Mouse (Mus musculus) left cerebral cortex, adult 9 months (tissue): ENCODE measurements around the gene Stx18.

Source experiments
- DNase-seq, 2 experiments: peaks; one replicate each; pipeline ENCODE4 v3.0.0; 2022; ENCODE audit warnings: low spot score in 2 of 2

Gene Stx18

DNA sequence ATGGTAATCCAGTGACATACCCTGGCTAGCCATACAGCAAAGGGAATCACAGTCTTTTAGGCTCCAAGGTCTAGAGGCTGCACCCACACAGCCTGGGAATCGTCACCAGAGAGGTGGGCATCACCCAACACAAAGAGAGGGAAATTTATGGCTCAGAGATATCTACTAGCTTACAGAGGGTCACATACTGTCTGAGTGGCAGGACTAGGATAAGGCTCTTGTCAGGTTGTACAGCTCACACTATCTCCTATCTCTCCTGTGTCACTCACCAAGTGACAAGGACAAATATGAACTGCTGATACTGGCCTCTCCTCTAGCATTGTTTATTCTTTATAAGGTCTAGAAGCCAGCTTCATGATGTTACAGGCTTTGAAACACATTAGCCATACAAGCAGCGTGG lies 90.8 kb downstream of the Stx18 start:
- no peak for DNase-seq

DNA sequence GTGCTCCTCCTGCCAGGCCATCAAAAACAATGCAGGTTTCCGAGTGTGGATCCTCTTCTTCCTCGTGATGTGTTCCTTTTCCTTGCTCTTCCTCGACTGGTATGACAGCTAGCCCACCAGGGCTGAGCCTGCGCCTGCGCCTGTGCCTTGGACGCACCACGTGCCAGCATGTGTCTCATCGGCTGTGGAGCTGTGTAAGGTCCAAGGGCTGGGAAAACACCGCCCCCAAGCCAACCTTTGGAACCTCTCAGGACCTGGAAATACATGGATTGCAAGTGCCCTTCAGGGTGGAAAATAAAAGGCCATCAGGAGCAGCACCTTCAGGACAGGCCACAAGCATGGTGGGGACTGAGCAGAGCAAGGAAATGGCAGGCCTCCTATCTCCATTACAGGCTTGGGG lies 97.7 kb downstream of the Stx18 start:
- no peak for DNase-seq

DNA sequence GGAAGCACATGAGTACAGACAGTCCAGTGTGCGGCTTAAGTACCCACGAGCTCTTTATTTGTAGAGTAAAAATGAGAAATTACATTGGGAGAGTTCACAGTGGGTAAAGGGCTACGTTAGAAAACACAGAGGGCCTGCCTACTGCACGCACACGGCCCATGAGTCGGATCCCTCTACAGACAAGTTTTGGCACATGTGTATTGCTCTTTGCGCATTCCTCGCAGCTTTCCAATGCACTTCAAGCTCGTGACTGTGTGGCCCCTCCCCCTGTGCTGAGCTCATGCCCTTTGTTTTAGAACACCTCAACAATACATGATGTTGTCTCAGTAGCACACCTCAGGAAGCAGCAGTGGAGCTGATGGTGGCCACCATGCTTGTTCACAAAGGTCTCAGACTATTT lies 98.6 kb downstream of the Stx18 start:
- no peak for DNase-seq

DNA sequence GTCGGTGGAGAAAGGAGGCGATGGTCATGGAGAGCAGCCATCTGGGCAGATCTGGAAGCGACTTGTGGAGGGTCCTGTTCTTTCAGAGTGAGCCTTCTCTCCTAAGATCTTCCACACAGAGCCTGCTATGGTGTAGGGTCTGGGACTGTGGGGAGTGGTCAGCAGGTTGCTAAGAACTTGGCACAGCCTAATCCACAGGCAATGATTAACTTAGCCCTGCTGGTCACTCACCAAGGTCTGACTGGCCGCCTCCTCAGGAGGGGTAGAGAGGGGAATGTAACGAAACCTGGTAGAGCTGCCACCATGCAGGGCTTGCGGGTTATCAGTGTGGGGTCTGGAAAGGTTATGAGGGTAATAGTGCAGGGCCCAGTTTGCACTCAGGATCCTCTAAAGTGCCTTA lies 102.4 kb downstream of the Stx18 start:
- DNase-seq: no peak

DNA sequence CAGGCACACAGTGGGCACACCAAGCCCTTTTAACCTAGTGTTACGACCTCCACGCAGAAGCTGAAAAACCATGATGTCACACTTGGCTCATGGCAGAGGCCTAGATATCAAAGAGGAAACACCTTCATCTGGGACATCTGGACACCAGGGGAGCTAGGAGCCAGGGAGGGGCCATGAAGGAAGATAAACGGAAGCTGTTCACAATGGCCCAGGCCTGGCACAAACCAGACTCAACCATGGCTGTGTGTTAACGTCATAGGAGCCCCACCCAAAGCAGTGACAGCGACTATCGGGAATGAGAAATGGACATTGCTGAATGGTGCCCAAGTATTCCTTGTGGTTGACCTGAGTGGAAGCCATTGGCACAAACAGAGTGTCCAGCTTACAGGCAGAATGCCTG lies 108.0 kb downstream of the Stx18 start:
- no peak for DNase-seq

DNA sequence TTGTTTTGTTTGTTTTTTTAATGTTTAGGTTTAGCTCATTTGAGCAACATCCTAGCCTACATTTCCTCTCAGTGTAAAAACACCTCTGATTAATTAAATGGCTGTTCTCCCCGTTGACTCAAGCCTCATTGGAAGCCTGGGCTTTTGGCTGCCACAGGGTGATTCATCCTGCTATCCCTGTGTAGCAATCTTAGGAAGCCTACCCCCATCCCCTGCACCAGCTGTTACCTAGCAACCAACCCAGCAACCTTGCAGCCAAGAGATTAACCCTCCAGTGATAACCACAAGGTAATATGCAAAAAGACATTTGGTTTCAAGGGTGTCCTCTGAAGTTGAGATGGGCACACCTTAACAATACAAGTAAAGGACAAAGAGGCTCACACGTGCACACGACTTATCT lies 112.7 kb downstream of the Stx18 start:
- DNase-seq: peak; percentile 75 to 76

DNA sequence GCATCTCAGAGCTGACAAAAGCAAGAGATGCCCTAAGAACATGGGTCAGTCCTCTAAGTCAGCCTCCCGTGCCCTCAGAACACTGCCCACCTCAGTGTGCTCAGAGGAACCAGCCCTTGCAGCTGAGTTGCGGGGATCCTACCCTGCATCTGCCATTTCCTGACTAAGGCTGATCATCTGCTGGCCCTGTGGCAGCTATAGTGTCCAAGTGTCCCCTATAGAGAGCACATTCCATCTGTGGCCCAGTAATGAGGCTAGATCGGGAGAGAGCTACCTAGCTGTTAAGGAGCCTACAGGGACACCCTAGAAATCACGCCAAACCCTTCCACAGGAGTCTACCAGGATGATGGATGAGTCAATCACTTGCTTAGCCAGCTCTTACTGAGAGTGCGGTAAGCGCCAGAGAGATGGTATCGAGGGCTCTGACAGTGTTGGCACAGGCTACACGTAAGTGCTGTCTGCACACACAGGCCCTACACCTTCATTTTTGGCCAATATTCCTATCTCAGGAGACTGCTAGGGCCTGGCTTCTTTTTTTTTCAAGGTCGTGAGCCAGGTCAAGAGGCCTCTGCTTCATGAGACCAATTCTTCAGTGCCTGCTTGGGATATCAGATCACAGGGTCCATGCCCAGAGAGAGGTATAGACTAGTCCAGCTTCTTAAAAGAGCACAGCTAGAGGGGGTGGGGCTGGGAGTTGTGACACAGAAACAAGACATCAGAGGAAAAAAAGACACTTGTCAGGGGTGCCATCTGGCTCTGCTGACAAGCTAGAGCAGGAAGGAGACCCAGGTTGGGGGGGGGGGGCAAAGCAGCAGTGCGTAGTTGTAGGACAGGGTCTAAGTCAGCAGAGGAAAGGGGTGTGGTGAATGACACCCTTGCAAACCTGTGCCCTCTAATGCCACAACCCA lies 113.9 kb downstream of the Stx18 start:
- no peak for DNase-seq

DNA sequence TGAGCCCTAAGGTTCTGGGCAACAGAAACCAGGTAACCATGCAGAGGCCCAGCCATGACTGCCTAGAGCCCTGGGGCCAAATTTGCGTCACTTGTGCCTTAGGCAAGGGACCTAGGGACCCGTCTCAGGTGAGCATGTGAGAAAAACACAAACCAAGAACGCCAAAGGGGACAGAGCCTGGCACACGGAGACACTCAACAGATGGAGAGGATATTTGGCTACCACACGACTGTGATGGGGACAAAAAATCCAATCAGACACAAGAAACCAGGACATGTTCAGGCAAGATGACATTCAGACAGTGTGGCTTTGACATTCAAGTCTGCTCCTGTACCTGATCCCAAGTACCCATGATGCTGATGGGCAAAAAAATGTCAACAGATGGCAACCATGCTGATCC lies 115.1 kb downstream of the Stx18 start:
- no peak for DNase-seq

DNA sequence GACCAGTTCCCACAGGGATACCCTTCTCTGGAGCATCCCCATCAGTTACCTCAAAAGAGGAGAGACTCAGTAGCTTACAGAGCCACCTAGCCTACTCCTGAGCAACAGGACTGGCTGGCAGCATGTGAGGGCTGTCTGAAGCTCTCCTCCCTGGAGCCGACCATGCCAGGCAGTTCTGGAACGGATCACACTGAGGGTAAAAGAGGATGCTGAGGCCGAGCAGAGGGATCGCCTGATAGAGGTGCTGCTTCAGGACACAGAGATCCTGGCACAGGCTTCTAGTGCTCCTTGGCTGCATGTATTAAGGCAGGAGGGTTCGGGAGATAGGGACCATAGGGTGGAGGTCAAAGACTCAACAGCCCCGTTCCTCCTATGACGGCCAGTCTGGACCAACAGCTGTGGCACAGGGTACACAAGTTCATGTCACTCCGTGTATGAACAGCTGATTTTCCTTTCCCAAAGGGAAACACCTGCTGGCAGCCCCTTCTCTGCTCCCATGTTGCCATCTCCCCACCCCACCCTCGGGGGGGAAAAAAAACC lies 119.0 kb downstream of the Stx18 start:
- DNase-seq: no peak

DNA sequence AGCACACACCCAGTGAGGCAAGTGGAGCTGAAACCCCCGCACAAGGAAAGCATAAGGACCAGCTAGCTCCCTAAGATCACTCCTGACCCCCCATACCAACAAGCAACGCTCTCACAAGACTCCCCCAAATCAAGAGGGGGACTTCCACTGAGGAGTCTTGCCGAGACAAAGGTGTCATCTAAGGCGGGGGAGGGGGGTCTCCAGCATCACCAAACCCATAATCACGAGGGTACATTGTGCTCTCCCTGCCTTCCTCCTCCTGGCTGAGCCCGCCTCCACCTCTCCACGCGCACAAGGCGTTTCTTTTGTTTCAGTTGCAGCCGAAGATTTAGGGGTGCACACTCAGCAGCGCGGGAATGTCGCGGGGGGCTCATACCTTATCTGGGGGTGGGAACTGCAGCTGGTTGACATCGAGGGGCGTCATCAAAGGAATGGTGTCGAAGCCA lies 120.0 kb downstream of the Stx18 start:
- peak in 1 of 2 experiments; percentile 64 for DNase-seq

DNA sequence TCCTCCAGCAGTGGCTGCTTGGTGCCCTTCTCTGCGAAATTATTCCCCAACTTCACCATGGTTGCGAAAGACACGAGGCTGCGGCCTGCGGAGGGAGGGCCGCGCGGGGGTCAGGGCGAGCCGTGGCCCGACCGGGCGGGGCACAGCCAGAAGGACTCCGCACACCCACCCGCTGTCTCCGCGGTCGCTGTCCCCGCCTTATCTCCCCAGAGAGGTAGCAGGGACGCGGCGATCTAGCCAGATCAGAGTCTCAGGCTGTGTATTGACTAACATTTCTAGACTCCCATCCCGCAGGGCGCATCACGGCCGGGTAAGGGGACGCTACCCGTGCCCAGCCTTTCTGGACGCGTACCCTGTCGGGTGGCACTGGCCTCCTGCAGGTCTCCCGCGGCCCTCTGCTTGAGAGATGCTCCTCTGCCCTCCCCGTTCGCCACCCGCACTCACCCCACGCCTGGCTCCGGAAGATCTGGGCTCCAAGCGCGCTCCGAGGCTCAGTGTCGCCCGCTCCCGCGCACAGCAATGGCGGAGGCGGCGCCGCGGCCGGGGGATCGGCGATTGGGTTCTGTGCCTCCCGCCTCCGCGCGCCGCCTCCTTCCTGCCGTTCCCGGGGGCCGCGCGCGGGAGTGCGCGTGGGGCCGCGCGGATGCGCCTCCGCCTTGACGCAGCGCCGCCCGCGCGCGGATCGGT lies 120.5 kb downstream of the Stx18 start:
- DNase-seq: peak in 1 of 2 experiments; percentile 68

DNA sequence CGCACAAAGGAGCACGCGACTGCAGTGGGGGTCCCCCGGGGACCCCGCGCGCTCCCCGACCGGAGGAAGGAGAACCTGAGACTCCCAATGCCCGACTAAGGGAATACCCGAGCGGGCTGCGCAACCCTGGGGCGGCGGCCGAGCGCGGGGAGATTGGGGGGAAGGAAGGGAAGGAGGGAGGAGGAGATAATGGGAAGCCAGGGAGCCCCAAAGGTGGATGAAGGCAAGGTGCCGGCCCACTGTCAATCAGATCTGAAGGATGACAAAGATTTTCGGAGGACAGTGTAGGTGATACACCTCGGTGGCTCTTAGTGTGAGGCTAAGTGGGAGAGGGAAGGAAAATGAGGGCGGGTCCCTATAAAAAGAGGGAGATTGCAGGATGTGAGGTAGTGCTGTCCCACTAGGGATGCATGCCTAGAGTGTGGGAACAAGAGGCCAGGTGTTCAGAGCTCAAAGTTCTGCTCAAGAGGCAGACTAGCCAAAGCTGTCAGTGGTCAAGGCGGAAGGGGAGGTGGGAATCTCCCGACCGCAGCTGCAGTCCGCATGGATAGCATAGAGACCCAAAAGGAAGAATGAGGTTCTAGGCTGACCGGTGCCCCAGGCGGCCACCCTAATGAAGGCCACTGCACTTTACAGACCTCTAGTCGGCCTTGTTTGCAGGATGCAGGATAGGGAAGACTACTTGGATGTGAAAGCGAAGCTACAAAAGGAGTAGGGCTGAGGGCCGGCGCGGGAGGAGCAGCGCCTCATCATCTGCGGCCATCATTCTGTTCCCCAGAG lies 121.3 kb downstream of the Stx18 start, which contains the start of gene Nsg1:
Gene Nsg1 (minus strand): TSS at position 274 of the 780 bp plus-strand sequence.
- DNase-seq: no peak

DNA sequence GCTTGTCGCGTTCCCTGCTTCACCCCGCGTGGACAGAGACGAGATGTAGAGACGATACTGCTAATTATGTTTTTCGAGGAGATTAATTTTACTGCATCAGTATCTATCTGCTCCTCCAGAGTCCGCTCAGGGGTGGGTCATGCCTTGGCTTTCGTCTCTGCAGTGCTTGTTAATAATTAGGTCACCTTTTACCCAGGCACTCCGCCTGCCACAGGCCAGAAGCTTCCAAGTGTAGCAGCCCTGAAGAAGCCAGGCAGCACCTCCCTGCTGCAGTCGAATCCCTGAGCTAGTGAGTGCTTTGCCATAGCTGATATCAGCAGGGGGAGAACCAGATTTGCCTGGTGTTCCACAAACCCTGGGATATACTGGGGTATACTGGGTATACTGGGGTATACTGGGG lies 130.0 kb downstream of the Stx18 start:
- no peak for DNase-seq

DNA sequence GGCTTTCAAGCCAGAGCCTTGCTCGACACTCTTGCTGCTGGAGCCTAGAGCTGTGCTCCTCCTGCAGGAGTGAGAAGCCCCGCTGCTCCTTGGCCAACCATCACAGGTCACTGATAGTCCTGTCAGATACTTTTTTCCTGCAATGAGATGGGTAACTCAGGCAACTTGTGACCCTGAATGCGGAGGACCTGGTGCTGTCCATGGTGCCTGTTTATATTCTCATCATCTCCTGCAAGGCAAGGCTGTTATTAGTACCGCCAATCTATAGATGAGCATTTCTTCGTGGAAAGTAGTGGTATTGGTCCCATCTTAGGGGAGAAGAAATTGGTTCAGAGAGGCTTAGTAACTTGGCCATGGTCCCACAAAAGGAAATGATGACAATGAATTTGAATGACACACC lies 135.2 kb downstream of the Stx18 start:
- DNase-seq: no peak

DNA sequence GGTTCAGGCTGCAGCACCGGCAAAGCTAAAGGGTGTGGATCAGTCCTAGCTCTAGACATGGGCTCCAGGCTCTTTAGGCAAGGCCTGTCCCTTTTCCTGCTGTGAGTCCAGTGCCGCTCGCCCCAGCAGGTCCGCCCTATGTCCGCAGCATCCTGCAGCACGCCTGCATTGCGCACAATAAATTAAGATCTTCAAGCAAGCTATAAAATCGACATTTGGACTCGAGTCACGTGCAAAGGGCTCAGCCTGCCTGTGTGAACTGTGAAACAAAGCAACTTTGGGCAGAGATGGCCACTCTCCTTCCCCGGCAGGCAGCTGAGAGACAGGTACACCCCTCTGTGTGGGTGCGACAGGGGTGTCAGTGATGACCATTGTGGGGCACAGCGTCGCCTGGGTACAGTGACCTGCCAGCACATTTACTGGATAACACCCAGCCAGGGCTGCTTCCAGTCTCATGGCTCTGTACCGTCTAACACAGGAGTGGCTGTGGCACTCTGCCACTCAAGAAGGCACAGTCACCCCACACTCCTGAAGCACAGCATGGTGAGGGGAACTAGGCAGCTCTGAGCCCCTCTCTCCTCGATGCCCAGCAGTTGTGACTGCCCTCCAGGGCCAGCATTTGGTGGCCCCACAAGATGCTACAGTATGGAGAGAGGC lies 135.8 kb downstream of the Stx18 start:
- no peak for DNase-seq

DNA sequence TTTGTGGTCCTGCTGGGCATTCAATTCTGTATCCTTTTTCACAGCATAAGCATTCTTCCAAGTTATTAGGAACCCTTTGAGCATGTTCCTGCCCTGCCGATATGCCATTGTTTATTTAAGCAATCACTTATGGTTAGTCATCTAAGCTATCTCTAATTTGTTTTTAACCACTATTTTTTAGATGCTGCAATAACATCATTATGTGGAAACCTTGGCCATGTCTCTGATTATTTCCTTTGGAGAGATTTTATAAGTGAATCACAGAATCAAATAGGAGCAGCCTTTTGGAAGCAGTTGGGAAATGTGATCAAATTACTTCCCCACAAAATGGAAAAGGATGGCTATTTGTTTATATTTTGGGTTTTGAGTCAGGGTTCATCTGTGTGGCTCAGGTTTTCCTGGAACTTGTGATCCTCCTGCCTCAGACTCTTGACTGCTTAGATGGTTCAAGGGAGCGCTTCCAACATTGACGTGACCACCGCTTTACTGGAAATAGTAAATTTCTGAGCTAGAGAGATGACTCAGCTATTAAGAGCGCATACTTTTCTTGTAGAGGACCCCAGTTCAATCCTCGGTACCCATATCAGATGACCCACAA lies 146.2 kb downstream of the Stx18 start:
- no peak for DNase-seq

DNA sequence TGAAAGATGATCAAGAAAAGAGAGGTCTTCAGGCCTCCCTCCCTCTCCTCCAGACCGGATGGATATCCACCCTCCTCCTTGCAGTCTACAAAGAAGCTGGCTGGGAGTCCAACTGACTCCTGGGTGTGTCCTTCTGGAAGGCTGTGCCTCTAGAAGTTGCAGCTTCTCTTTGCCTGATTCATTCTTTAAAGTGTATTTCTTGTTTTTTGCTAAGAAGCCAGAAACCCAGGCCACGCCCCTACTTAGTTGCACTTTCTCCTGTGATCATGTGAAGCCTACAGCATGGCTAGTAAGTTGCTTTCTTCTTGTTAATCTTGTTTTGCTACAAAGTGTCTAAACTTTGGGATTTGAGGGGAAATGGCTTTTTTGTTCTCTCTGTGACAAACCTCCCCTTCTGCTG lies 148.5 kb downstream of the Stx18 start:
- DNase-seq: no peak
